Mouse (Mus musculus): ENCODE results near the gene Hoxb1.

Gene Hoxb1

GRCm38 (mm10) chr11:96350341-96350624, 15.3 kb upstream of the Hoxb1 start, which contains the start of gene Hoxb2:
Gene Hoxb2, plus strand, starts transcription at chr11:96350525.
- DNase-seq (ENCODE audit: low read depth) = no peak

DNA sequence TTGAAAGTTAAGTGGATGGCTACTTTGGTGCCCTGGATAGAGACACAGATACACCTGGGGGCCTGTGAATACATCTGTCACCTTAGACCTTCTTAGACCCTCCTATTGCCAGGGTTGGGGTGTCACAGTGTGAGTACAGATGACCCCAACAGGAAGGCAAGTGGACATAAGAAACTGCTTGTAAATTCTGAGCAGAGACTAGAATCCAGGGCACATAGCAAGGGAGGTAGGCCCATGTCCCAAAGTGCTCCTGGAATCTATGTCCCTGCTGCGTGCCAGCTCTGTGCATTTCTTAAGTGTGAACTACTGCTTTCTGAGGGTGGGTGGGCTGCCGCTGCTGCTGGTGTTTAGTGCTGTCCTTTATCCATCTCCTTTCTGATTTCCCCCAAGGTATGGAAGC, 14.8 kb upstream of the Hoxb1 start:
- DNase-seq (ENCODE audit: low read depth) = no peak

DNA sequence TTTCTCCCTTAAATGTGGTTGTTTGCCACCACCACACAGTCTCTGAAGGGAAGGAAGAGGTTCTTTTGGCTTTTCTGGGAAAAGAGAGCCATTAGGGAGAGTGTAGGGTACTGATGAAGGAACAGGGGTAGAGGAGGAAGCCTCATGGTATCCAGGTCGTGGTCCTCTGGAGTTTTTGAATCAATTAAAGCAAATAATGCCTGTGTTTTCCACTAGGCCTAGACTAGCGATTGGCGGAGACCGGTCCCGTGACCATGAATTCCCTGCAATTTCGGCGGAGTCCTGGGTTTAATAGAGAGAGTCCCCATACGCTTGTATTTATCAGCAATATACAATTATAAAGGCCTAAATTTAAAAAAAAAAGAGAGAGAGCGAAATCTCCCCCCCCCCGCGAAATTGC, 14.2 kb upstream of the Hoxb1 start:
- no peak for DNase-seq (ENCODE audit: low read depth)

DNA sequence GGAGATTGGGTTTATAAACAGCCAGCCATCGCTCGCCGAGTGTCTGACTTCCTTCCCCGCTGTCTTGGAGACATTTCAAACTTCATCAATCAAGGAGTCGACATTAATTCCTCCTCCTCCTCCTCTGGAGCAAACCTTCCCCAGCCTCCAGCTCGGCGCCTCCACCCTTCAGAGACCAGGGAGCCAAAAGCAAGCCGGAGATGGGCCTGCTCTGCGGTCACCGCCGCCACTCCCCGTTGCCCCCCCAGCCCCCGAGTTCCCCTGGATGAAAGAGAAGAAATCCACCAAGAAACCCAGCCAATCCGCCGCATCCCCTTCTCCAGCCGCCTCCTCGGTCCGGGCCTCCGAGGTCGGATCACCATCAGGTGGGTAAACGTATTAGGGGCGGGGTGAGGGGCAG, 13.7 kb upstream of the Hoxb1 start:
- no peak for DNase-seq (ENCODE audit: low read depth)

- peak; percentile 32 for DNase-seq (ENCODE audit: low read depth)
These were observed 12.6 kb upstream of the Hoxb1 start for GRCm38 (mm10) chr11:96352691-96353521.

GRCm38 (mm10) chr11:96353522-96353841, 12.1 kb upstream of the Hoxb1 start:
- DNase-seq (ENCODE audit: low read depth) = no peak

DNA sequence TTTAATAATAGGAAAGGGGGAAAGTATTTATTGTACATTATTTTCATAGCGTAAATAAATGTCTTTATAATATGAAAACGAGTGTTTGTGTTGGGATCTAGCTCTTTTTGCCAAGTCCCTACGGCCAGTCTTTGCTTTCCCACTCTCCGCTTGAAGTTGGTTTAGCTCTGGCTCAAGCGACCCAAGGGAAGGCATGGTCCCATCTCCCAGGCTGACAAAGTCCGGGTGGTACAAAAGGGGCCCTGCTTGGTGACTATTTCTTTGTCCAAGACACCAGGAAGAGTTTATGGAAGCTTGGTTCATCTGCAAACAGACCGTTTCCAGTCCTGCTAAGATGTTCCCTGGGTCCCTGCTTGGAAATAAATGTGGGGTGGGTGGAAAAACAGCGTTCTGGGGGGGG, 11.6 kb upstream of the Hoxb1 start:
- no peak for DNase-seq (ENCODE audit: low read depth)

DNA sequence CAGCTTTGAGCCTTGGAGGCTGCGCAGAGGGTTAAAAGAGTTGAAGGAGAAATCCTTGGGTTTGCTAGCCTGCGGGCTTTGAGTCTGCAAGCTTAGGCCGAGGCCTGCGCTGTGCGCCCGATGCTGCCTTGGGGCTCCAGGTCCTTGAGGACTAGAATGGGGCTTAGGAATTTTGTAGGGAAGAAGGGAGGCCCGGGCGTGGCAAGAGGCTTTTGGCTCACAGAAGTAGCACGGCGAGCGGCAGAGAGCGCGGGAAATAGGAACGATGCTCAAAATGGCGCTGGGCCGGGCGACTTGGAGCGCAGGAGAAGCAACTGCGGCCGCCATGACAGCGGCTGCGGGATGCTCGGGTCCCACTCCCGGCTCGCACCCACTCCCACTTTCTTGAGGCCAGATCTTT, 11.2 kb upstream of the Hoxb1 start:
- no peak for DNase-seq (ENCODE audit: low read depth)

DNA sequence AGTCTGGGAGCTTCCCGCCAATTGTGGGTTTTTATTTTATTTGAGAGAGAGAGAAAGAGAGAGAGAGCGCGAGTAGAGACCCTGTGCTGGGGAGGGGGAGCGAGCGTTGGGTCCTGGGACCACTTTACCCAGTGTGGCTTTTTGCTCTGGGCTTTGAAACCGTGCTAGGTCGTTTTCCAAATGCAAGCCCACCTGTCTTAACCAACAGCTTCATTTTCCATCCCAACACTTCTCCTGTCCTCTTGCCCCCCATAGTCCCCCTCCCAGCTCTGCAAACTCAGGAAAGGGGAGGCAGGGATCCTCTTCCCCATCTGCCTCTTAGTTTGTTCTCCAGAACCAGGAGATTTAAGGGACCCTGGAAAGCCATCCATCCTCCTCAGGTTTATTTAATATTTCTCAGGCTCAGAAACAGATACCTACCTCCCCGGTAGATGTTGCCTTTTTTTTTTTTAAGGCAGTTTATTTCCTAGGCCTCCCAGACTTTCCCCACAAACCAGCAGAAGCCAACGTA, 10.7 kb upstream of the Hoxb1 start:
- no peak for DNase-seq (ENCODE audit: low read depth)

DNA sequence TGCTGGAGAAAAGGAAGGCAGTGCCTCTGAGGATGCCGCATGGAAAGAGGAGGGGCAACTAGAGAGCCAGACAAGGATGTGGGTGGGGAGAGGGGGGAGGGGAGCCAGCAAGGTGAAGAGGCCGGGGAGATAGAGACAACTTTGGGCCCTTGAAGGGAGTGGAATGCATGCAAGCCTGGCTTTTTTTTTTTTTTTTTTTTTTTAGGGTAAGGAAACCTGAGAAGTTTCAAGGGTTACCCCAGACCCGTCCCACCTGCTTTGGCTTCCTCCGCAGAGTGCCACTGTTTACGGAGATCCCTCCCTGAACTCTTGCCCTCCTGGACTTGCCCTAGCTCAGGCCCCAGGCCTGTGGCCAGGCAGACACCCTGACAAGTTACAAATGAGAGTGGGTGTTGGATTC, 1.7 kb upstream of the Hoxb1 start:
- no peak for DNase-seq (ENCODE audit: low read depth)

DNA sequence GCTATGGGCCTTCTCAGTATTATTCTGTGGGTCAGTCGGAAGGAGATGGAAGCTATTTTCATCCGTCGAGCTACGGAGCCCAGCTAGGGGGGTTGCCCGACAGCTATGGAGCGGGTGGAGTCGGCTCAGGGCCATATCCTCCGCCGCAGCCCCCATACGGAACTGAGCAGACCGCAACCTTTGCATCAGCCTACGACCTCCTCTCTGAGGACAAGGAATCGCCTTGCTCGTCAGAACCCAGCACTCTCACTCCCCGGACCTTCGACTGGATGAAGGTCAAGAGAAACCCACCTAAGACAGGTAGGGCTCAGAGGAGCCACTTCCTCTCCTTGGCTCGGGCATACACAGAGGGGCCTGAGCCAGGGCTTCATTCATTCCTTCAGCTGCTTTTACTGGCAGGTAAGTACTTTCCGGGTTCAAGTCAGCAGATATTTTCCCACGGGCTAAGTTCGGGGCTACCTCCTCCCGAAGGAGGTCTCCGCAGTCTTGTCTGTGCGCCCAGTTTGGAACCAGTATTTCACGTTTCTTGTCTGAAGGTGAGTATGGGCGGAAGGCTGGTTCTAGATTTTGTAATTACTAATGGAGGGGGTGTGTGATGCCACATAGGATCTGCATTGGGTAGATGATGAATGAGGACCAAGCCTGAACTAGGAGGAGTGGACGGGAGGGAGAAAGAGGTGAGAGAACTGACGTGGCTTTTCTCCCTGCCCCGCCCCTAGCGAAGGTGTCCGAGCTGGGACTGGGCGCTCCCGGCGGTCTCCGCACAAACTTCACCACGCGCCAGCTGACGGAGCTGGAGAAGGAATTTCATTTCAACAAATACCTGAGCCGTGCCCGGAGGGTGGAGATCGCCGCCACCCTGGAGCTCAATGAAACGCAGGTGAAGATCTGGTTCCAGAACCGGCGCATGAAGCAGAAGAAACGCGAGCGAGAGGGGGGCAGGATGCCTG, 815 bp downstream of the Hoxb1 start:
- DNase-seq (ENCODE audit: low read depth) = no peak

- DNase-seq (ENCODE audit: low read depth) = no peak
These were observed 1.6 kb downstream of the Hoxb1 start for GRCm38 (mm10) chr11:96367141-96367540.

DNA sequence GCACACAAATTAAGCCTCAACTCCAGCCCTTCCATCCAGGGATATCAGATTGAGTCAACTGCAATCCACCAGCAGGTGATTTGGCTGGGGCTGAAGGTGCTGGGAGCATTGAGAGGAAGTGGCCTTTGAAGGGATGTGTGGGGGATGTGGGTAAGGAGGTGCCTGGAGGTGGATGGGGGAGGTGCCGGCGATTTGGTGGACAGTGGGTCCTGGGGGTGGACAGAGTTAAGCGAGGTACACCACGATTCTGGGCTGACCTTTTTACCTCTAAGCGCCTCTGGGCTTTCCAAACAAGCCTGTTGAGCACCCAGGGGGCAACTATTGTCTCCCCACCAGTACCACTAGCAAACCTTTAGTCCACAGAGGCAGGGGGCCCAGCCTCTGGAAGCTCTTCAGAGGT, 3.1 kb downstream of the Hoxb1 start:
- no peak for DNase-seq (ENCODE audit: low read depth)

- DNase-seq (ENCODE audit: low read depth) = no peak
These were observed 3.6 kb downstream of the Hoxb1 start for GRCm38 (mm10) chr11:96369140-96369539.

- DNase-seq (ENCODE audit: low read depth) = no peak
These were observed 6.2 kb downstream of the Hoxb1 start for GRCm38 (mm10) chr11:96371726-96372125.

DNA sequence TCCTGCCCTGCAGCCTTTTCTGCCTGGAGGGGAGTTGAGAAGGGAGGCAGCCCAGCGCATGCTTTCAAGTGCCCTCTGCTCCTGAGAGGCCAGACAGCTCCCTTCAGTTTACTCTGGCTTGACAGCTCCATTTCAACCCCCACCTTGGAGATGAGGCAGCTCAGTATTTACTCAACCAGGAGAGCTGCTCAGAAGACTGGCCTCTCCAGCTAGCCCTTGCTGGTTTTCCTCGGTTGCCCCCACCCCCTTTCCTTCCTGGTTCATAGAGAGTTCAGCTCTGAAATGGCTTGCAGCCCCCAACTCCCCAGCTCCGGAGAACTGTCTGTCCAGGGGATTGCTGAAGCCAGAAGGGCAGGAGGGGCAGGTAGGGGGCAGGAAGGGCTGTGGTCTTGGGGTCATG, 7.0 kb downstream of the Hoxb1 start:
- DNase-seq (ENCODE audit: low read depth) = no peak

DNA sequence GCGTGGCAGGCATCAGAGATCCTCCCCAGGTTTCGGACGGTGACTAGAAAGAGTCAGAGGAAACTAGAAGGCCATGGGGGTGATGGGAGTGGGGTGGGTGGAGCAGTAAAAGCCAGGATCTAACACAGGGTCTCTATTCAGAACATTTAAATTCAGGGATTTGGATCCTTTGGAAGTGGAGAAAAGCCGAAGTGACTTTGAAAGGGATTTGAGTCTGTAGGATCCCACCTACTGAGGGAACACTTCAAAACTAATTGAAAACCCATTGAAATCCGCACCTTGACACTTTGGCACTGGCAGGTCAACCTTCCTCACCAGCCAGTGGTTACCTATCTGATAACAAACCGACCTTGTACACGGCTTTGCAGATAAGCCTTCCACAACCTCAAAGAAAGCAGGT, 9.3 kb downstream of the Hoxb1 start:
- DNase-seq (ENCODE audit: low read depth) = no peak

DNA sequence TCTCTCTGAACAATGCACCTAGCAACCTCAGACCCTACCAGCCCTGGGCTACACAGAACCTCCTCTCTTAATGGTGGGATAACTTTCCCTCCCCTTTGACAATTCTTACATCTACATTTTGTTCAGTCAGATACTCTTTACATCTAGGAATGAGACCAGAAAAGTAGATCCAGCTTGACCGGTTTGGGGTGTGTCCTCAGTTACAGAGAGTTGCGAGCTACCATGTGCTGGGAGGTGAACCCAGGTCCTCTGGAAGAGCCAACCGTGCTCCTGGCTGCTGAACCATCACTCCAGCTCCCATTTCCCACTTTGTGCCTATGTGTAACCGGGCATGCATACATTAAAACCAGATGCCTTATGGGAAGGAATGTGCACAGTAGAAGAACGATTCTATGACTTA, 17.8 kb downstream of the Hoxb1 start:
- no peak for DNase-seq (ENCODE audit: low read depth)

DNA sequence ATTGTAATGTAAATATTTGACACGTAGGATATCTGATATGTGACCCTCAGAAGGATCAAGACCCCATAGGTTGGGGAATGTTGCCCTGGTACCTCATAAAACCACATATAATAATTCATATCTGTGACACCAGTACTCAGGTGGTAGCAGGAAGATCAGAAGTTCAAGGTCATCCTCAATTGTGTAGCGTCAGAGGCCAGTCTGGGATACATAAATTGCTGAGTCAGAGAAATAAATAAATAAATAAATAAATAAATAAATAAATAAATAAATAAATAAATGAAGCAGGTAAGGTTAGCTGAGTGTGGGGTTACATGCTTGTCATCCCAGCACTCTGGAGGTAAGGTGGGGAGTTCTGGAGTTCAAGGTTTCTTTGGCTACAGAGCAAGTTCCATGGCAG, 22.1 kb downstream of the Hoxb1 start:
- no peak for DNase-seq (ENCODE audit: low read depth)

DNA sequence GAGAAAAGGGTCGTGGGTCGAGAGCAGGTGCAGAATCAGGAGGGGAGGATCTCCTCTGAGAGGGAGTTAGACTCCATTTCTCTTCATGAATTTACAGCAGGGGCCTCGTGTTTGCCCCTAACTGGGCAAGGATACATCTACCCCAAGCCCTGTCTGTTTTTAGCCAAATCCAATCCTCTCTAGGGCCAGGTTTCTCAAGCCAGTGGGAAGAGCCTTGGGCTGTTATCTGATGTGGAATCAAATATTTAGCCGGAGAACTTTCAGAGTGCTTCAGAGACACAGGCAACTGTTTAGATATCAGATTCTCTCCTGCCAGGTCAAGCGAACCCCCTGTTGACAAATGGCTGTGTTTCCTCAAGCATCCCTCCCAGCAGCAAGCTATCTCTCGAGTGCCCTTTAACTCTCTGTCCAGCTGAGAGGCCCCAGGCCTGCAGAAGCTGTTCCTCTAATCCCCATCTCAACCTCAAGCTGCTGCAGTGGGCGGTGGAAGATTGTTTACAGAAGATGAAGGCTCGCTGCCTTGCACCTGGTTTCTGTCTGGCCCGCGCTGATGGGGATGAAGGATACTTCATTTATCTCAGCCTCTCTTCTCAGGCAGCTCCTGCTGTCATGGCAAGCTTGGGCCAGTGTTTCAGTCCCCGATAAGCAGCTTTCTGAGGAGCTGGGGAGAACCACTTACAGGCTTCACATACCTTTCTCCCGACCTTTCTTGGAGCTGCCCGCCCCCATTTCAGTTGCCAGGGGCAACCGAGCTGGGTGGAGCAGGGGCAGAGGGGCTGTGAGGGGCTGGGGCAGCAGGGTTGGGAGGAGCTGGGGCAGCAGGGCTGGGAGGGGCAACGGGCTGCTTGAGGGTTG, 31.4 kb downstream of the Hoxb1 start:
- DNase-seq (ENCODE audit: low read depth) = no peak

- DNase-seq (ENCODE audit: low read depth) = no peak
These were observed 32.3 kb downstream of the Hoxb1 start for GRCm38 (mm10) chr11:96397806-96398335.

- no peak for DNase-seq (ENCODE audit: low read depth)
These were observed 34.4 kb downstream of the Hoxb1 start for GRCm38 (mm10) chr11:96399923-96400322.

Measured in induced T-regulatory cell, adult 2 months (primary cell).